Mouse (Mus musculus) liver, postnatal 0 days (tissue): ENCODE measurements around the gene Blzf1. TPM values are rescaled to one million over a fixed set of nuclear protein-coding genes. Genes with fewer than 3 reads are reported as not detected.

ENCODE experiments used
- ATAC-seq: fragments of 200-750 bp; cut with Nextera tagmentation; 2 replicates; pipeline ENCODE4 v1.8.0; 2017; ENCODE audit warnings: mild to moderate bottlenecking, moderate library complexity
- DNase-seq: peaks from one replicate; pipeline ENCODE4 v3.0.0-alpha.2; 2016
- H3K27ac ChIP-seq: fragments of 300-500 bp; sonication (generic); 2 replicates; pipeline ENCODE4 v1.5.1; 2014; ENCODE audit warnings: antibody characterized with exemption, moderate library complexity, mild to moderate bottlenecking, low read depth
- H3K27me3 ChIP-seq: fragments of 300-500 bp; sonication (generic); 2 replicates; pipeline ENCODE4 v1.6.1; 2014; ENCODE audit warnings: low read length, control low read depth, mixed read lengths; ENCODE audit not compliant: insufficient read depth
- H3K36me3 ChIP-seq: fragments of 300-500 bp; sonication (generic); replicated peaks from 2 replicates; pipeline ENCODE4 v1.6.1; 2014; ENCODE audit warnings: mild to moderate bottlenecking, control low read depth, low read length, moderate library complexity, mixed read lengths; ENCODE audit not compliant: insufficient read depth
- H3K4me1 ChIP-seq: fragments of 300-500 bp; sonication (generic); 2 replicates; pipeline ENCODE4 v1.6.1; 2014; ENCODE audit warnings: antibody characterized with exemption, mild to moderate bottlenecking, control low read depth; ENCODE audit not compliant: insufficient read depth
- H3K4me2 ChIP-seq: fragments of 300-500 bp; sonication (generic); 2 replicates; pipeline ENCODE4 v1.6.1; 2014; ENCODE audit warnings: low read depth, mild to moderate bottlenecking, low read length, moderate library complexity, mixed read lengths
- H3K4me3 ChIP-seq: fragments of 300-500 bp; sonication (generic); 2 replicates; pipeline ENCODE4 v1.5.1; 2014; ENCODE audit warnings: low read depth, low read length
- H3K9ac ChIP-seq: fragments of 300-500 bp; sonication (generic); replicated peaks from 2 replicates; pipeline ENCODE4 v1.6.1; 2014; ENCODE audit warnings: mild to moderate bottlenecking, moderate library complexity
- H3K9me3 ChIP-seq: fragments of 300-500 bp; sonication (generic); 2 replicates; pipeline ENCODE4 v1.6.1; 2016; ENCODE audit warnings: mild to moderate bottlenecking, control low read depth, low read length, mixed read lengths
- CTCF ChIP-seq: sonication (generic); IDR thresholded peaks from 2 replicates; pipeline ENCODE4 v1.5.1; 2016; ENCODE audit warnings: antibody characterized with exemption, low read depth
- EP300 ChIP-seq: IDR thresholded peaks from 2 replicates; pipeline ENCODE4 v1.6.1; 2016; ENCODE audit warnings: antibody characterized with exemption, low read depth, mild to moderate bottlenecking
- WGBS: fragments of 180-500 bp; shearing (Covaris S2); extraction: QIAGEN DNeasy Blood & Tissue Kit; methylation state at CpG from one replicate; pipeline ENCODE4 v1.1.7; 2014; ENCODE audit not compliant: insufficient replicate concordance; 5-methylcytosine and 5-hydroxymethylcytosine counted together
- polyA plus RNA-seq: library from polyadenylated mRNA; unstranded; fragments of >200 nt; fragmentation: Nextera tagmentation; extraction: Ambion mirVana; gene quantifications from 2 replicates; pipeline ENCODE4 v1.2.1, GENCODE M21; 2015

Blzf1 gene
- polyA plus RNA-seq, 1 experiment from 2014 or later: 9.7 TPM

- H3K27me3 ChIP-seq: no peaks in the 10 kb centered on the region
- H3K27ac ChIP-seq: no peak overlapping the region
- WGBS: 72% methylated on average over 7 of the region's 7 CpGs
- H3K9me3 ChIP-seq: no peaks in the 10 kb centered on the region
- ATAC-seq (no peak), DNase-seq (no peak)
- TF ChIP-seq EP300 (no peak), CTCF (no peak)
- H3K4me3 ChIP-seq: no peak overlapping the region
- H3K36me3 ChIP-seq: no peaks in the 10 kb centered on the region
- no peak overlapping the region for H3K9ac ChIP-seq
- H3K4me2 ChIP-seq: no peak overlapping the region
- H3K4me1 ChIP-seq: no peaks in the 10 kb centered on the region
These were observed 20.5 kb upstream of the Blzf1 start for GRCm38 (mm10) chr1:164327764-164328163.

- 76% methylated on average over 6 of the region's 6 CpGs for WGBS
- Histone ChIP-seq H3K4me2 (no peak overlapping the region), H3K36me3 (no peaks in the 10 kb centered on the region), H3K27ac (no peak overlapping the region), H3K27me3 (no peaks in the 10 kb centered on the region), H3K9me3 (no peaks in the 10 kb centered on the region), H3K9ac (no peak overlapping the region), H3K4me3 (no peak overlapping the region), H3K4me1 (no peaks in the 10 kb centered on the region)
- DNase-seq: no peak
- TF ChIP-seq CTCF (no peak), EP300 (no peak)
- ATAC-seq: no peak
These were observed 19.4 kb upstream of the Blzf1 start for GRCm38 (mm10) chr1:164326600-164327155.

GRCm38 (mm10) chr1:164324878-164325277, 17.6 kb upstream of the Blzf1 start:
- H3K4me2 ChIP-seq: no peak overlapping the region
- H3K27ac ChIP-seq: no peak overlapping the region
- no peaks in the 10 kb centered on the region for H3K27me3 ChIP-seq
- no peaks in the 10 kb centered on the region for H3K9me3 ChIP-seq
- DNase-seq (no peak), ATAC-seq (no peak)
- H3K4me3 ChIP-seq: no peak overlapping the region
- no peaks in the 10 kb centered on the region; the same call in 1 of the 2 replicates for H3K4me1 ChIP-seq
- 75% methylated on average over 2 of the region's 2 CpGs for WGBS
- no peaks in the 10 kb centered on the region for H3K36me3 ChIP-seq
- H3K9ac ChIP-seq: no peak overlapping the region
- TF ChIP-seq EP300 (no peak), CTCF (no peak)

- DNase-seq (no peak), ATAC-seq (no peak)
- Histone ChIP-seq H3K4me2 (no peak overlapping the region), H3K36me3 (no peaks in the 10 kb centered on the region), H3K4me1 (peaks cover 2% of the 10 kb centered on the region; the same call in 1 of the 2 replicates), H3K27ac (no peak overlapping the region), H3K27me3 (no peaks in the 10 kb centered on the region), H3K4me3 (no peak overlapping the region), H3K9me3 (no peaks in the 10 kb centered on the region), H3K9ac (no peak overlapping the region)
- 77% methylated on average over 4 of the region's 4 CpGs for WGBS
- TF ChIP-seq EP300 (no peak), CTCF (no peak)
These were observed 16.9 kb upstream of the Blzf1 start for GRCm38 (mm10) chr1:164324221-164324620.

GRCm38 (mm10) chr1:164322987-164323650, 15.8 kb upstream of the Blzf1 start:
- no peaks in the 10 kb centered on the region for H3K27me3 ChIP-seq
- H3K27ac ChIP-seq: no peak overlapping the region
- no peaks in the 10 kb centered on the region for H3K36me3 ChIP-seq
- WGBS: 76% methylated on average over 8 of the region's 8 CpGs
- H3K4me3 ChIP-seq: no peak overlapping the region
- no peaks in the 10 kb centered on the region for H3K9me3 ChIP-seq
- DNase-seq (no peak), ATAC-seq (no peak)
- H3K4me2 ChIP-seq: no peak overlapping the region
- no peak overlapping the region for H3K9ac ChIP-seq
- H3K4me1 ChIP-seq: peaks cover 5% of the 10 kb centered on the region; the same call in 1 of the 2 replicates
- TF ChIP-seq CTCF (no peak), EP300 (no peak)

- H3K27me3 ChIP-seq: no peaks in the 10 kb centered on the region
- no peak for DNase-seq
- no peak overlapping the region for H3K4me2 ChIP-seq
- no peak overlapping the region for H3K9ac ChIP-seq
- no peak overlapping the region for H3K4me3 ChIP-seq
- TF ChIP-seq CTCF (no peak), EP300 (no peak)
- H3K4me1 ChIP-seq: peaks cover 5% of the 10 kb centered on the region; the same call in 1 of the 2 replicates
- H3K27ac ChIP-seq: no peak overlapping the region
- no peaks in the 10 kb centered on the region for H3K9me3 ChIP-seq
- WGBS: 68% methylated on average over 10 of the region's 10 CpGs
- no peaks in the 10 kb centered on the region for H3K36me3 ChIP-seq
- no peak for ATAC-seq
These were observed 14.1 kb upstream of the Blzf1 start for GRCm38 (mm10) chr1:164321408-164321807.
